Mouse (Mus musculus) cerebellum, postnatal 14 days (tissue): ENCODE results near the gene Nrxn3.
A peak's percentile ranks its signal among the peaks of the same experiment; 100 is the strongest.

Experiments used
- DNase-seq, 2 experiments: peaks; one replicate each; pipeline ENCODE4 v3.0.0; 2021; ENCODE audit warnings: mixed read lengths in 2 of 2

The Nrxn3 gene

DNA sequence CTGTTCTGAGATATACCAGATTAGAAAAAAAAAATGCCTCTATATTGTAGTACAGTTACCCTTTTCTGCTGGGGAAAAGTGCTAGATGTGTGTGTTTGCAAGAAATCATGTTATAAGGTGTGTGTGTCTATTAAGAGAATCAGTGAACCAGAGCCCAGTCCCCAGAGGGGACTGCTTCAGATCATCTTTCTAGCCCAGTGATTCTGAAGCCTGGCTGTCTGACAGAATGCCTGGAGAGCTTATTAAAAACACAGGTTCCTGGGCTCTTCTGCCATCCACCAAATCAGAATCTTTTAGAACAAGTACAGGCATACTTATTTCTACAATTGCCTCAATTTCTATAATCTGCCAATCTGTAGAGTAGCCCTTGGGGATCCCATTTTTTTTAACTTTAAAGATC is 349.8 kb downstream of the Nrxn3 start:
- DNase-seq: peak; percentile 17 to 20

DNA sequence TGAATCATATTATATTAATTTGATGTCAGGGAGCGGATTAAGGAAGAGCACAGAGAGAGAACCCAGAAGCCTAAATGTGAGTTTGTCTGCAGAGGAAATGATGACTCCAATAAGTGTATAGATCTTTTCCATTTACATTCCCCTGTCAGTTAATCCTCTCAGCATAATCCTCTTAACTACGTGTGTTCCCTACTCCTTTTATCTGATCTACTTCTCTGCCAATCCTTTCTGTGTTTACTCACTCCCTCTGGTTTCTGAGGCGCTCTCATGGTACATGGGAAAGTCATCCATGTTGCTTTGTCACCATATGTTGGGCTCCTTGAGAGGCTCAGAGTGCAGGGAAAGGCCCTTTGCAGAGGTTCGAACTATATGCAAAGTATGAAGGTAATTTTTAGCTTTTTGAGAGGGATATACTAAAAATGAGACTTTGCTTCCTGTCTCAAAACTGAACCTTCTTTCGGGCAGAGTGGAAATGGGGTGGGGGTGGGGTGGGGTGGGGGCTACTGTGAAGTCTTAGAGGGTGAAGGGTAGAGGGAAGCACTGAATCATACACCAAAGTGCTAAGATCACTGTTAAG is 350.6 kb downstream of the Nrxn3 start:
- no peak for DNase-seq

DNA sequence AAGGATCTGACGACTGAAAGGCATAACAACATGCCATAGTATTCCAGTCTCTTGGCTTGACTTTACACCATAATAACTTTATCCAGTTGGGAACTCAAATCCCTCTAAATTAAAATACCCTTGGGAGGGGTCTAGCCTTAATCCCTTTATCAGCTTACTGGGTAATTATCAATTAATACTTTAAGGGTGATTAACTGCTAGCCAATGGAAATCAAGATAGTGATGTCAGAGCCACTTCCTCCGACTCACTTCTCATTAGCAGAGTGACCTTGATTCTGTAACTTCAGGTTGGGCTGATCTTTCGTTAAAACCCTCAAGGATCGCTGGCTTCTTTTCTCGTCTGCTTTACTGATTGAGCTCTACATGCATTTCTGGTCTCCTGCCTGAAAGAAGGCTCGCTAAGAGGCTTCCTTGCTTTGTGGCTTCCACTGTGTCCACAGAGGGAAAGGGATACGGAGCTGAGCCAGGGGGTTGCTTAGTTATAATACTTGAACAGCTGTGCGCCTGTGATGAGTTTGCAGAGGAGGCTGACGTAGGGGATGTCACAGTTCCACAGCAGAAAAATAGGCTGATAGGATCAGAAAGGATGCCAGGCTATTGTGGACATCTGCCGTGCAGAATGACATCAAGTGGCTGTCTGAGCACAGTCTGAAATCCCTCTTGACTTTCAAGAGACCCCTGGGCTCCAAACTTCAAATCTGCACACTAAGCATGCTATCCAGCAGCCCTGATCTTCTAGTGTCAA is 352.0 kb downstream of the Nrxn3 start:
- no peak for DNase-seq

DNA sequence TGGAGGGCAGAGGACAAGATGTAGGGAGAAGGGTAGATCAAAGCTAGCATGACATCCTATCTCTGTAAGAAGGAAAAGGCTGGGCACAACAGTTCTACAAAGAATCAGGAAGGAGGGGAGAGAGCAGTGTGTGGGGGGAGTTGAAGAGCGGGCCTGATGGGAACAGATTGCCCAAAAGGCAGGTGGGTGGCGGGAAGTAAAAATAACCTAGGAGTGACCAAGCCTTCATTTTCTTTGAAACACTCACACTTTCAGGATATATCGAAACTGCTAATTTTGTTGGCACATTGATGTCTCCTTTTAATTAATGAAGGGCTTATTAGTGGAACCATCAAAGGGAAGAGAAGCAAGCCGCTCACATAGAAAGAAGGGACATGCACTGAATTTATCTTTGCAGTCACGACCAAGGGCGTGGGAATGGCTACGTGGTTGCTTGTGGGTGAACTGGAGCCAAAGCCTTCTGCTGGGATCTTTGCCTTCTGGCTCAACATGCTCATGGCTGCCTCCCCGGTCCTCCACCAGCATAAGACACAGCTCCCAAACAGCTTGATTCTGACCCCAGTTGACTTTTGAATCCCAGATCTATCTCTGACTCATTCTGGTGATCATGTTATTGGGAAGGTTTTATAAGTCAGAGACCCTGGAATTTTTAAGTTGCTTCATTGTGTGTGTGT is 371.3 kb downstream of the Nrxn3 start:
- peak; percentile 25 for DNase-seq

DNA sequence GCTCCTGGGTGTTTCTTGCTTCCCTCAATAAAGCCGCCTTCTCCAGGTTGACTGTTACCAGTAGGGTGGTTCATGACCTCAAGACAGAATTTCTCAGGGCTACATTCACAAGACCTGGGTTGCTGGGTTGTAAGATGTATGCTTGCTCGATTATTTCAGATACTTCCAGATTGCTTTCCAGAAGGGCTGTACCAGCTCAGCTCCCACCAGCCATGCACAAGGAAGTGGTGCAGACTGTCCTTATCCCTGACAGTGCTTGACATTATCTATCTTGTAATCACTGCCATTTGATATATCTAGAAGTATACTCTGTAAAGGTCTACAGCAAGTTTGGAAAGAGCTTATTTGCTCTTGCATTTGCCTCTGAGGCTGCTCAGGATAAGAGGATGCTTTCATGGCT is 374.9 kb downstream of the Nrxn3 start:
- no peak for DNase-seq

DNA sequence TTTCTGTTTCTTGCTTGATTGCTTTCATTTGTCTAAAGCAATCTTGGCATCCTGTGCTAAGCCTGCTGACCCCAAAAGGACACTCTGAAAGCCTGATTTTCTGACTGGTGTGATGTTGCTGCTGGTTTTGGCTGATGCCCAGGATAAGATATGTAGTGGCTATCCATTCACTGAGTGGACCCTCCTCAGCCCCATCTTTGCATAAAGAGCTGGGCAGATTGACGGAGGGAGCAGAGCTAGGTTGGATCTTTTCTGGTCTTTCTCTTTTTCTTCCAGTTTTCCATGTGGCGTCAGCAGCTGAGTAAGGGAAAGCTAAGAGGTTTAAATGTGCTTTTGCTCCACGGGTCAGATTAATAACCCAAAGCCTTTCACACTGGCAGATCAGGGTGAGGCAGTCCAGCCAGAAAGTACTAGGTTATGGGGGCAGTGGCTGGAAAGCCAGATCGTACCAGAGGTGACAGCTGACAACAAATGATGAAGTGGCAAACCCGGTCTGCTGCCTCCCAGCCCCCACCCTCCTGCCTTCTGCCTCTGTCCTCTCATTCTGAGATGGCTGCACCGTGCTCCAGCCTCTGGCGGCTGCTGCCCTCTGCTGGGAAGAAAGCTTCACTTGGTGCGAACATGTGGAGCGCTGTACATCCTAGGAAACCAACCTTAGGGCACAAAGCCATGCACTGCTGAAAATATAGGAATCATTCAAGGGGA is 383.5 kb downstream of the Nrxn3 start:
- peak; percentile 90 to 94 for DNase-seq

DNA sequence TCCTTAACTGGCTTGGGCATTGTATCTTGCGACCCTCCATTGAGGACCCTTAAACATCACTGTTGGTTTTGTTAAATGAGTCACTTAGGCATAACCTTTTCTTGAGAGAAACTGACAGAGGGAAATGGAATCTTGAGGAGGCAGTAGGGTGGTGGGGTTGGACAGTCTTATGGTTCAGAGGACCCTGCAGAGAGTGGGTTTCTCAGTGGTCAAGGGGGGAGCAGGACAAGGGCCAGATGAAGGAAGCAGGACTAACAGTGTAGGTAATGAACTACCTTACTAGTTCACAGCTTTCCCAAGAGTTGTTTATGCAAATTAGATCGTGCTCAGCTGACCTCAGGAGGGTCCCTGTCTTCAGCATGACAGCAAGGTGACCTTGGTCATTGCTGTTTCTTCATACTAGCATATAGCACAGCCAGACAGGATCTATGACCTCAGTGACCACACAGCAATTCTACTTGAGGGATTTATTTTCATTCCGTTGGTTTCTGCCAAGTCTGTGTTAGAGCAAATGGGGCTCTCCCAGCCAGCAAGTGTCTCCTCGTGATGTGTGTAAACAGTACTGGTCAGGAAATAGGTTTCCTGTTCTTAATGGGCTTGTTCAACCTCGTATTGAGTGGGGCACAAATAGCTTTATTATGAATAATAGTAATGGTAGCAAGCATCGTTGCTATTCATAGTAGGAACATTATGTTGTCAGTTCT is 384.4 kb downstream of the Nrxn3 start:
- no peak for DNase-seq

DNA sequence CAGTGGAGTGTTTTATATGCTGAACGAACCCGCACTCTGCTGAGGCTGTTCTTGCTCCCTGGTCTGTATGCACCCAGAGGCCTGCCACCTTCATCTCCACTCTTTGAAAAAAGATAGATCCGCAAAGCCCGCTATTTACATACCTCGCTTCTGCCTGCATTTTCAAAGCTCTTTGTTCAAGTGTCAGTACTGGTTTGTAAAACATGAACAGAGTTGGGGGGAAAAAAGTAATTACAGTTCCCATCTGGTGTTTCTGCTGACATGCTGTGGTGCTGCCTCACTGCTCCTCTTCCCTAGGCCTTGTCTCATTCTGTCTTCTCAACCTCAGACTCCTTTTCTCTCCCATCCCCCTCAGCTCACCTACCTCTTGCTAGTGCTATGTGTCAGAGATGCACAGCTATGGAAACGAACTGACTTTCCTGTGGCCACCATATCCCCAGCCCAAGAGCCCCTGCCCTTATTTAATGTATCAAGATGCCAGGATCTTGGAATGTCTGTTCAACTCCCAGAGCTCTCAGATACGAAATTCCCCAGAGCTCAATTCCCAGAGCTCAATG is 387.2 kb downstream of the Nrxn3 start:
- no peak for DNase-seq

DNA sequence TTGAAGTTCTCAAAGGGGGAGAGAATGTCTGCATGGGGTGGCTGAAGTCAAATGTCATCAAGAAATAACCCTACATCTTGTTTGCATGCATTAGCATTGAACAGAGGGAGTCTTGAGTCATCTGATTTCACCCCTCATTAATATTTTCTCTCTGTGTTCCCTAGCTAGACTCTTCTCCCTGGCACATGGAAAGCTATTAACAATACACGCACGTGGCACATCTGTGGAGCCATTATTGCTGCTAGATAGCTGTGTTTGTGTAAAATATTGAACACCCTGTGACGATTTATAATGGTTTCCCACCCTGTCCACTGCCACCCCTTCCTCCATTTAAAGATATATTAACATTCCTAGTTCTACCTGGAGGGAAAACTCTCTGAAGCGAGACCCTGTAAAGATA is 405.9 kb downstream of the Nrxn3 start:
- DNase-seq: no peak

DNA sequence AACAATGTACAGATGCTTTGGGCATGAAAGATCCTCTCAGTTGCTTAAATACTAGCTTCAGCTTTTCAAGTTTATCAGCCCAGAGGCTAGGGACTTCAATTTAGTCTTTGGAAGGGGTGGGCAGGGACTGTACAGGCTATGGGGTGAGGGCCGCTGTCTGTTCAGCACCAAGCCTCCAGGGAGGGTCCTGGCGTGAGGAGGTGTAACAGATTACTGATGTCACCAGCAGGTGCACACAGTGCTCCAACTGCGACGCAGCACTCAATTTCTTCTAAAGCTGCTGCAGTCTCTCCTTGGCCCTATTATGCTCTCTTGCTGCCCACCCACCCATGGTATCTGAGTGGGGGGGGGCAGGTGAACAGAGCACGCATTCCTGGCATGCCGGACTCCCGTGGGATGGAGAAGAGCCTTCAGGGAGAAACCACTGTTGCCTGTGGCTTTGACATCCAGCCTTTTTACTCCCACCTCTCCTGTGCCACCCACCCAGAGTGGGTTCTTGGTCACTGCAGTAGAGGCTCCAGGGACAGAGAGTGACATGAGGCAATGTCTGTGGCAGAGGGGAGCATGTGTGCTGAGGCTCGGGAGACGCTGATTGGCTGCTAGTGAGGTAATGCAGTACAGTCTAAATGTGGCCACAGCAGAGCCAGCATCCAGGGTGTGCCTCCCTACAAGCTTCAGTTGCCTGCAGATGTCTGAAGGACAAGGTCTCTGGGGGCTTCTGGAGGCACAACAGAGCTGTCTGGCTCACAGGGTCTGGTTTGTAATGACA is 406.6 kb downstream of the Nrxn3 start:
- DNase-seq: no peak

DNA sequence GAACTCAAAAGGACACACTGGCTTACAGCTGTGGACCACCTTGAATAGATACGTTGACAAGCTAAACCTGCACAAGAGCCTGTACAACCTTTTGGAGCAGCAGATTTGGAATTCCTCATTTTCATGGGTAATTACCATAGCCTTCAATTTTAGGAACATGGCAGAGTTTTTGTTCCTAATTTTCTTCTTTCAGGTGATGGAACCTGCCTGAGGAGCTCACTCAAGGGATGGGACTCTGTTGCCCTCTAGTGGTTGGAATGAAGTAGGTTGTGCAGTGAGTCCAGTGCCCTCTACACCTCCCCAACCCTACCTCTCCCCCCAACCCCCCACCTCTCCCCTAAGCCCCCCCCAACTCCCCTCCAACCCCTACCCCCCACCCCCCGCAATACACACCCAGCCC is 411.7 kb downstream of the Nrxn3 start:
- peak; percentile 59 to 67 for DNase-seq

DNA sequence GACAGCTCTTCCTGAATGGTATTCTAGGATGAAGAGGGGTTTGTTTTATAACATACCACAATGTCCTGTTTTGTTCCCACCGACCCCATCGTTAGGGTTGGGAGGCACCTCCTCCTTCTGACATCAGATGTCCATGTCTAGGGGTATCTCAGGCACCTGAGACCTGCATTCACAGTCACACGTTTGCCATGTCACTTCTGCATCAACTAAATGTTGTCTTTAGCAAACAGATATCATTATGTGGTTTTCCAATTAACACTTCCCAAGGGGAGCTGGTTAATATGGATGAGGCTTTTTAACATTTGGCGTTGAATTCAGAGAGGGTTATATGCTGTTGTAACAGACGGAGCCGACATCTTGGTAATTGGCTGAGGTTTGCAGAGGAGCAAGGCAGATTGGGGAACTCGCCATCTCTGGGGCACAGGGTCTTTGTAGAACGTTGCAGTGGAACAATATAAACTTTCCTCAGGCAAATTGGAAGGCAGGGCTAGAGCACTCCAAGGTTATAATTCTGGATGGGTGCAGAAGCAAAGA is 412.2 kb downstream of the Nrxn3 start:
- DNase-seq: no peak

DNA sequence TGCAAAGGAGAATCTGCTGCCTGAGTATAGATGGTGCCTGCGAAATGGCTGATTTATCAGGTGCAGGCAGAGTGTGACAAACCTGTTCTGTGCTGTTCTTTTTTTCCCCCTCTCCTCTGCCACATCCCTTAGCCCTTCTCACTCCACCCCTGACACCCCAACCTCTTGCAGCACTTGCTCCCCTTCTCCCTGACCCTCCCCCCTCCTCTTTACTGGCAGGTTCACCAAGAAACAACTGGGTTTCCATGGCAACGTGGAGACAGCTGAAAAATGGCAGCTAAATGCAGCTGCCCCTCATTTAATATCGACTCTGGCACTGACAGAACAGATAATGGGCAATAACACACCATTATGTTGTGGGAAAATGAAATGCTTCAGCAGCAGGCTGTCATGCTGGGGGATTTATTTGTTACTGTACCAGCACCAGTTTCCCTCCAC is 426.3 kb downstream of the Nrxn3 start:
- DNase-seq: peak in 1 of 2 experiments; percentile 4

DNA sequence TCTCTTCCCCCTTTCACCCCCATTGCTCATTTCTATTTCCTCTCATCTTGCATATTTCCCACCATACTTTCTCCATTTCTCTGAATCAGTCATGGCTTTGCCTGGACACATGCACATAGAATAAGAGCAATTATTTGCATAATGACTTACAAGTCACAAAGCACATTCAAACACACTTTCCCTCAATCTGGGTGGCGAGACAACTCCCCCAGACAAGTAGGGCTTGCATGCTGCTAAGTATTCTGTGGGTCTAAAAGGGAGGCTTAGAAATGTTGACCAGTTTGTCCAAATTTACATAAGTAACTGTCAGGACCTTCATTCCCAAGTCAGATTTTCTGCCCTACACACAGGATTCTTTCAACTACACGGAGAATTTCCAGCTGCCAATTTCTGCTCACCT is 426.8 kb downstream of the Nrxn3 start:
- no peak for DNase-seq

DNA sequence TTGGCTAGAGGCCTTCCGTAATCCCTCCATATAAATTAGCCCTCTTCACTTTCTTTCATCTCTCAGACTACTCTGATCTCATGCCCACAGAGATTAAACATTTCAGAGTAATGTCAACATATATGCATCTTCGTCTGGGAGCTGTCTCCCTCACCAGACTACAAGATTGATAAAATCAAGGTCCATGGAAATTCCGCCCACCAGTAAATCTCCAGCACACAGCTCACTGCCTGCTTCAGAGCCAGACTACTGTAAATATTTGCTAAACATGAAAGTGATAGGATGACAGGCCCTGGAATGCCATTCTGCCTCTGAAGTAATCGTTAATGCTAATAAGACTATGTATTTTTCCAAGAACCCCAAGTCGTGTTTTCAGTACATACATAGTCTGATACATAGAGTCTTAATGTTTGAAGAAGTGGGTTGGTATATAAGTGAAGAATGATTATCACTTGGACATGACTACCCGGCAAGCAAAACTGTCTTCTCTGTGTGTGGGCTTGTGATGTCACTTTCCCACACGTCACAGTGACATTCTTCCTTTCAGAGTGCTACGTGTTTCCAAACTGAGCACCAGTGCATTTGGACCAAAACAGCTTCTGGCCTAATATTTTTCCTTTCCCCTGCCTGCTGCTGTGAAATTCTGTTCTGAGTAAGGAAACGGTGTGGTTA is 433.5 kb downstream of the Nrxn3 start:
- DNase-seq: no peak

DNA sequence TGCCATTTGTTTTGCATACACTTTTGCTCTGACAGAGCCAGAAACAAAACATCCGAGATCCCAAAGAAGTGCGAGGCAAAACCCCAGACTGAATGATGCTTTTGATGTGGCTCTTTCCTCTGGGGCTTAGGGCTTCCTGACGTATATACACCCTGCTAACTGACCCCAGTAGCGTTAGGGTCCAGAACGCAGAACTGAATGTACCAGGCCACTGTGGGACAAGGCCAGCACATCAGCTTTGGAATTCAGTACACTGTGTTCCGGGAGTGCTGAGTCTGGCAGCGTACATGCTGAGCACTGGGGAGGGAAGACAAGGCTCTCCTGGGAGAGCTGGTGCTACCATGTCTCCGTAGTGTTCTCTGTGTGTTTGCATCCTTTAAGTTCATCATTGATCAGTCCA is 436.7 kb downstream of the Nrxn3 start:
- DNase-seq: no peak

DNA sequence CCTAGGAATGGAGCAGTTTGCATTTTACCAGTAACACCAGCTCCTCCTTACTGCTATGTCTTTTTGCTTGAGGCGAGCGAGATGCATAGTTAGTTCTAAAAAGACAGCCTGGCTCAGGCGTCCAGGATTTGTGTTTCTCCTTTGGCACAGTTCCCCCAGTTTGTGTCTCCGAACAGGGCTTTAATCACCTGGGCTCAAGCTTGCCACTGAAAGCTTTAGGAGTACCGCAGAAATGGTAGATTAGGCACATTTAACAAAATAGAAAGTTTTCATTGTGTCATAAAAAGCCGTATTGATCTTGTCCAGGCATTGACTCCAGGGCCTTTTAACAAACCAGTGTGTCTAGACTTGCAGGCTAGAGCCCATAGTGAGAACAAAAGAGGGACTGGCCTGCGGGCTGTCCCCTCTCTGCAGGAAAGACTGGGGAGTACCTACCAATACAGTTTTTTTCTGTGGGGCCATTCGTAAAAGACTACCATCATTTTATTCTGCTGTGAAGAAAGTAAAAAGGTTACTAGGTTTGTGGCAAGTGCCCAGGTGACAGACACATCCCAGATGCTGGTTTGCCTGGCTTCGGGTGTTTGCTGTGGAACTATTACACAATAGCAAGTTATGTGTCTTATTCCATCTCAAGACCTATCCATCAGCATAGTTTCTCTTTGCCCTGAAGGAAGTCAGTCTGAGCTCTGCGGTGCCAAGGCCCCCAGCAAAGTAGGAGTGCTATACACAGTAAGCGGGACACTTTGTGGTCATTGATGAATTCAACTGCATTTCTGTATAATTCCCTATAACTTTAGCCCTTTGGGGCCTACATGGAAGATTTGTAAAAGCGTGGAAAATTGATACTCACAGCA is 451.9 kb downstream of the Nrxn3 start:
- no peak for DNase-seq

DNA sequence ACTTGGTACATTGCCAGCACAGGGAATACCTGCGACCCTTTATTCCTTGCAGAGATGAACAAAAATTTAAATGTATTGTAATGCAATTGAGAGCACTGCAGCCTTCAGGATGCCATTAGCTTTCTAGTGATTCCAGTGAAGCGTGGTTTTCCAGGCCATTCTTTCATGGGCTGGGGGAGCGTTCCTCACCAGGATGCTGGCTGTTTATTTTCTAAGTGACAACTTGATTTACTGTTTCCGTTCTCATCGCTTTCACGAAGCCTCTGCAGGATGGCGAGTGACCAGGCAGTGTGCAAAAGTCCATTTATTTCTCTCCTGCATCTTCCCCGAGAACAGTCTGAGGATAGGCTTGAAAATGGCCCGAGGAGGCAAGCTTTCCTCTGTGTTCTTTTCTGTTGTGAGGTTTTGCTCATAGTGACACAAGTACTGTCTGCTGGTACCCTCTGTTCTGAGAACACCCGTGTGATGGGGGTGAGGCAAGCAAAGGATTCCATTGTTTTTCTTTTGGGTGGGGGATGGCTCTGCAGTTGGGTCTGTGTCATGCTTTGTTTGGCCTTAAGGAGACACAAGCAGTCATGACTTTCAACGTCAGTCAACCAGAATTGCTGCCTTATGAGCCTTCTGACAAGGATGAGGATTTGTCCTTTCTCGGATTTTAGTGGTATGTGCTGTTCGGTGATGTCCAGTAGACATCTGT is 457.4 kb downstream of the Nrxn3 start:
- no peak for DNase-seq

DNA sequence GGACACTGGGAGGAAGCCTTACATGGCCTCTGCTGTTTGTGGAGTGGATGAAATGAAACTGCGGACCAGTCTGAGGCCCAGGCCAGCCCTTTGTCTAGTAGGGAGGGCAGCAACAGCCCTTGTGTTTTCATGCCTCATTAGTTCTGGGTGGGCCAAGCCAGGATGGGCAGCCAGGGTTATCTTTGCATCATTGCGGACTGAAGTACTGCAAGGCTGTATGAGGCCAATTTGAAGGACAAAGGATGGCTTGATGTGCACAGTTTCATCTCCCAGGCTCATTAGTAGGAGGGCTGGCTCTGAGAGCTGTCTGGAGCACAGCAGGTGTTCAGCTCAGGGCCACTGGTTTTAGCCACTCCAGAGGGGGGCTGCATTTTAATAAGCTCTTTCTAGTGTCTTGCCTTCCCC is 458.5 kb downstream of the Nrxn3 start:
- peak; percentile 12 to 15 for DNase-seq
